In the genomic region with DNA sequence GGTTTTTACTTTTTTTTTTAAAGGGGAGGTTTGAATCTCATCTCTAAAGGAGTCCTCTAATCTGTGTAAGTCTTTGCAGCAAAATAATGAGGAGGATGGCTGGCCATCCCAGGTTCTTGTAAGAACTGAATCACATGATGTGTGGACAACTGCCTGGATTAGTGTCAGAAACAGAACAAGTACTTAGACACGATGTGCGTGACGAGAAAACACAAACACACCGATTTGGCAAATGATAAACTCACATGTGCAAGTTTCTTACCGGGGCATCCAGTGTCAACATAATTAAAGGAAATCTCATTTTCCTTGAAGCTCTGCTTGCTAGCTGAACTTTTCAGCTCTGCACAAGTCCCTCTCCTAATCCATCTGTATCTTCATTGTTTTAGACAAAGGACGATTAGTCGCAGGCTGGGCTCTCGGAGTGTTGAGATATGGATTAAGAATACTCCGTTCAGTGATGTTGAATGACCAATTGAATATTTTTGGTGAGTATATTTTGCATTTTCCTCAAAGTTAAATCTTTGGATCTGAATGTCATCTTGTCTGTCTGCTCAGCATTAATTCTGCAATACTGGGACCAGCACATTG, we compare ENCODE assay signal across 23 mouse cellular contexts.
DNase-seq lines count a peak whose midpoint lies in the region; ATAC-seq and TF ChIP-seq lines count a peak whose summit lies in the region.
"Had no signal": no experiment of that assay in that cellular context is flagged by ENCODE, and none has a peak within 500 bp of the region (broad histone marks: within the 10 kb centered on the region; RNA-seq: fewer than 3 reads in every experiment).

No protein-coding gene starts in this region.

- H3K9me3 ChIP-seq in forebrain, embryonic 14.5 days (replicated peaks; ENCODE audit: control insufficient read depth, low read length) = no peaks in the 10 kb centered on the region
- H3K9me3 ChIP-seq in forebrain, postnatal 0 days (ENCODE audit: low read length) = no peaks in the 10 kb centered on the region
- H3K9me3 ChIP-seq in midbrain, embryonic 12.5 days = no peaks in the 10 kb centered on the region
- H3K9me3 ChIP-seq in midbrain, embryonic 16.5 days (replicated peaks; ENCODE audit: control insufficient read depth, low read length, poor library complexity, severe bottlenecking) = no peaks in the 10 kb centered on the region
- H3K9me3 ChIP-seq: embryonic facial prominence, embryonic 12.5 days; embryonic facial prominence, embryonic 15.5 days; forebrain, embryonic 15.5 days; heart, embryonic 12.5 days; heart, embryonic 15.5 days had no signal

- TF ChIP-seq CTCF in forebrain, postnatal 0 days (IDR thresholded peaks at IDR 0.05; ENCODE audit: low read depth) = no peak
- TF ChIP-seq CTCF in liver, adult 2 months (IDR thresholded peaks at IDR 0.05; ENCODE audit: low read depth, low read length) = no peak
- no peak for TF ChIP-seq CTCF in brain, embryonic 14.5 days (IDR thresholded peaks at IDR 0.05; ENCODE audit: borderline replicate concordance, extremely low read depth, insufficient read depth, insufficient read length)

- no peak overlapping the region for H3K4me2 ChIP-seq in forebrain, embryonic 14.5 days (ENCODE audit: low read length)
- no peak overlapping the region for H3K4me2 ChIP-seq in forebrain, postnatal 0 days (ENCODE audit: low read depth)
- H3K4me2 ChIP-seq in midbrain, embryonic 12.5 days (replicated peaks) = no peak overlapping the region
- no peak overlapping the region for H3K4me2 ChIP-seq in midbrain, embryonic 16.5 days (ENCODE audit: low read length)
- H3K4me2 ChIP-seq: embryonic facial prominence, embryonic 12.5 days; embryonic facial prominence, embryonic 15.5 days; forebrain, embryonic 15.5 days; heart, embryonic 12.5 days; heart, embryonic 15.5 days; hindbrain, embryonic 14.5 days had no signal

- DNase-seq in forebrain, embryonic 14.5 days (ENCODE audit: low spot score) = peak; percentile 17
- no peak for DNase-seq in forebrain, postnatal 0 days
- DNase-seq in liver, adult 2 months (ENCODE audit: extremely low read depth, low read depth, low spot score) = peak; percentile 50
- no peak for DNase-seq in liver
- peak; percentile 68 for DNase-seq in brain, embryonic 14.5 days (ENCODE audit: low read depth)
- DNase-seq in gastrocnemius, postnatal 4 days (ENCODE audit: low spot score in 2 of 2) = no peak
- DNase-seq: adrenal gland, adult 8-10 months; cerebellum, adult 11 months; cerebellum, adult 2 months; cerebellum, adult 9-11 months; cerebellum, postnatal 25 days; gastrocnemius, postnatal 10 days; gastrocnemius, postnatal 36 days had no signal

- no peaks in the 10 kb centered on the region for H3K4me1 ChIP-seq in forebrain, embryonic 14.5 days (ENCODE audit: control insufficient read depth, insufficient read depth, low read length)
- H3K4me1 ChIP-seq in forebrain, postnatal 0 days (ENCODE audit: insufficient read depth) = no peaks in the 10 kb centered on the region
- H3K4me1 ChIP-seq in liver, adult 2 months (ENCODE audit: control insufficient read depth, insufficient read depth, low read length) = peaks cover 27% of the 10 kb centered on the region
- H3K4me1 ChIP-seq in midbrain, embryonic 12.5 days = peaks cover 29% of the 10 kb centered on the region
- peaks cover 6% of the 10 kb centered on the region; the same call in 1 of the 2 replicates for H3K4me1 ChIP-seq in midbrain, embryonic 16.5 days (ENCODE audit: control insufficient read depth, insufficient read depth, low read length)

- H3K4me3 ChIP-seq in forebrain, embryonic 14.5 days (ENCODE audit: low read depth, low read length) = no peak overlapping the region
- H3K4me3 ChIP-seq in forebrain, postnatal 0 days (ENCODE audit: low read depth, low read length) = no peak overlapping the region
- H3K4me3 ChIP-seq in liver, adult 2 months (ENCODE audit: insufficient read depth, low read depth, low read length) = no peak overlapping the region
- no peak overlapping the region for H3K4me3 ChIP-seq in midbrain, embryonic 12.5 days
- no peak overlapping the region for H3K4me3 ChIP-seq in midbrain, embryonic 16.5 days (ENCODE audit: low read depth, low read length)
- H3K4me3 ChIP-seq: embryonic facial prominence, embryonic 12.5 days; embryonic facial prominence, embryonic 15.5 days; forebrain, embryonic 15.5 days; heart, embryonic 12.5 days; heart, embryonic 15.5 days had no signal

- ATAC-seq in forebrain, embryonic 14.5 days = no peak
- ATAC-seq in forebrain, postnatal 0 days = no peak
- peak; percentile 73 for ATAC-seq in midbrain, embryonic 12.5 days (ENCODE audit: low FRiP score, low read depth)
- ATAC-seq in midbrain, embryonic 16.5 days = no peak
- ATAC-seq: activated CD4-positive, CD25-positive, alpha-beta regulatory T cell, adult 4 months; hindbrain, postnatal 0 days had no signal

- H3K79me2 ChIP-seq in liver, adult 2 months (ENCODE audit: control insufficient read depth, insufficient read depth, low read length) = no peaks in the 10 kb centered on the region

- no peak for TF ChIP-seq POLR2A in liver, adult 2 months (IDR thresholded peaks at IDR 0.05; ENCODE audit: extremely low read depth, insufficient read depth, low read length)
- TF ChIP-seq POLR2A in brain, embryonic 14.5 days (IDR thresholded peaks at IDR 0.05; ENCODE audit: borderline replicate concordance, extremely low read depth, insufficient read depth, insufficient read length, poor library complexity, severe bottlenecking) = no peak

- H3K27ac ChIP-seq in forebrain, embryonic 14.5 days (ENCODE audit: low read depth, low read length) = no peak overlapping the region
- no peak overlapping the region for H3K27ac ChIP-seq in forebrain, postnatal 0 days (ENCODE audit: low read depth, low read length)
- H3K27ac ChIP-seq in liver, adult 2 months (replicated peaks; ENCODE audit: insufficient read depth, low read depth, low read length) = no peak overlapping the region
- H3K27ac ChIP-seq in midbrain, embryonic 12.5 days (replicated peaks) = no peak overlapping the region
- no peak overlapping the region for H3K27ac ChIP-seq in midbrain, embryonic 16.5 days (ENCODE audit: low read length)
- H3K27ac ChIP-seq: embryonic facial prominence, embryonic 12.5 days; embryonic facial prominence, embryonic 15.5 days; forebrain, embryonic 15.5 days; heart, embryonic 15.5 days; hindbrain, embryonic 14.5 days; hindbrain, postnatal 0 days had no signal

- WGBS in forebrain, embryonic 14.5 days = 18% methylated on average over 9 of the region's 9 CpGs
- WGBS in forebrain, postnatal 0 days = 19% methylated on average over 9 of the region's 9 CpGs
- 55% methylated on average over 9 of the region's 9 CpGs for WGBS in liver, adult 2 months
- WGBS in midbrain, embryonic 12.5 days = 20% methylated on average over 9 of the region's 9 CpGs
- 17% methylated on average over 9 of the region's 9 CpGs for WGBS in midbrain, embryonic 16.5 days

- H3K27me3 ChIP-seq in forebrain, embryonic 14.5 days (replicated peaks; ENCODE audit: control insufficient read depth, insufficient read depth, low read length) = no peaks in the 10 kb centered on the region
- H3K27me3 ChIP-seq in forebrain, postnatal 0 days (ENCODE audit: insufficient read depth, low read length) = no peaks in the 10 kb centered on the region
- no peaks in the 10 kb centered on the region for H3K27me3 ChIP-seq in liver, adult 2 months (ENCODE audit: control insufficient read depth, insufficient read depth, low read length)
- peaks cover 46% of the 10 kb centered on the region for H3K27me3 ChIP-seq in midbrain, embryonic 12.5 days
- H3K27me3 ChIP-seq in midbrain, embryonic 16.5 days (ENCODE audit: control insufficient read depth, insufficient read depth, low read depth, low read length) = no peaks in the 10 kb centered on the region
- H3K27me3 ChIP-seq: embryonic facial prominence, embryonic 12.5 days; embryonic facial prominence, embryonic 15.5 days; forebrain, embryonic 15.5 days; heart, embryonic 12.5 days; heart, embryonic 15.5 days had no signal

- no peaks in the 10 kb centered on the region for H3K36me3 ChIP-seq in forebrain, embryonic 14.5 days (ENCODE audit: control insufficient read depth, insufficient read depth, low read length)
- no peaks in the 10 kb centered on the region for H3K36me3 ChIP-seq in forebrain, postnatal 0 days (ENCODE audit: insufficient read depth)
- no peaks in the 10 kb centered on the region for H3K36me3 ChIP-seq in liver, adult 2 months (ENCODE audit: control insufficient read depth, insufficient read depth, low read length)
- no peaks in the 10 kb centered on the region for H3K36me3 ChIP-seq in midbrain, embryonic 12.5 days
- no peaks in the 10 kb centered on the region for H3K36me3 ChIP-seq in midbrain, embryonic 16.5 days (ENCODE audit: control insufficient read depth, insufficient read depth, low read length)
- H3K36me3 ChIP-seq: embryonic facial prominence, embryonic 12.5 days; embryonic facial prominence, embryonic 15.5 days; forebrain, embryonic 15.5 days; heart, embryonic 12.5 days; heart, embryonic 15.5 days had no signal

- H3K9ac ChIP-seq in forebrain, embryonic 14.5 days (ENCODE audit: low read length) = no peak overlapping the region
- no peak overlapping the region for H3K9ac ChIP-seq in forebrain, postnatal 0 days
- no peak overlapping the region for H3K9ac ChIP-seq in liver, adult 2 months (ENCODE audit: low read depth, low read length)
- no peak overlapping the region for H3K9ac ChIP-seq in midbrain, embryonic 12.5 days (replicated peaks)
- no peak overlapping the region for H3K9ac ChIP-seq in midbrain, embryonic 16.5 days (ENCODE audit: low read depth, low read length)
- H3K9ac ChIP-seq: embryonic facial prominence, embryonic 12.5 days; embryonic facial prominence, embryonic 15.5 days; forebrain, embryonic 15.5 days; heart, embryonic 12.5 days; heart, embryonic 15.5 days; hindbrain, embryonic 14.5 days had no signal

Comparison
In these comparisons a context has a peak if more than half of its experiments do, and no peak if none do; other contexts are left out.
1. DNase-seq: peak in forebrain, embryonic 14.5 days (single experiment), liver, adult 2 months (single experiment) and brain, embryonic 14.5 days (single experiment); none in forebrain, postnatal 0 days (single experiment), liver (single experiment) and gastrocnemius, postnatal 4 days (0 of 2).